Mouse (Mus musculus) bone marrow macrophage, adult 2 months (primary cell): ENCODE results near the gene Myl6b. TPM values are rescaled to one million over a fixed set of nuclear protein-coding genes. Genes with fewer than 3 reads are reported as not detected.
"Not testable (repeated sequence)": the region's sequence is repeated elsewhere in the genome, so short reads cannot be mapped to it uniquely, and the experiment has no call there.

Experiments
- H3K27ac ChIP-seq: 2 replicates; pipeline ENCODE4 v1.5.1; 2012; ENCODE audit warnings: low read depth, low read length; ENCODE audit not compliant: insufficient read depth
- H3K4me1 ChIP-seq: 2 replicates; pipeline ENCODE4 v1.6.1; 2012; ENCODE audit warnings: low read length; ENCODE audit not compliant: control insufficient read depth, insufficient read depth
- H3K4me3 ChIP-seq: 2 replicates; pipeline ENCODE4 v1.5.1; 2012; ENCODE audit warnings: mild to moderate bottlenecking, low read length, moderate library complexity; ENCODE audit not compliant: insufficient read depth
- CTCF ChIP-seq: IDR thresholded peaks from 2 replicates; pipeline ENCODE4 v1.5.1; 2012; ENCODE audit warnings: low read depth, mild to moderate bottlenecking, low read length, moderate library complexity
- POLR2A ChIP-seq: IDR thresholded peaks from 2 replicates; pipeline ENCODE4 v1.6.1; 2012; ENCODE audit warnings: mild to moderate bottlenecking, low read depth, low read length, borderline replicate concordance
- polyA plus RNA-seq: library from polyadenylated mRNA; stranded (reverse); fragments of >200 nt; gene quantifications from 2 replicates; pipeline ENCODE4 v1.2.4, GENCODE M21; 2012; ENCODE audit not compliant: missing spikeins, insufficient read depth, insufficient read length

Myl6b gene
- polyA plus RNA-seq, 1 experiment = 3.9 TPM

DNA sequence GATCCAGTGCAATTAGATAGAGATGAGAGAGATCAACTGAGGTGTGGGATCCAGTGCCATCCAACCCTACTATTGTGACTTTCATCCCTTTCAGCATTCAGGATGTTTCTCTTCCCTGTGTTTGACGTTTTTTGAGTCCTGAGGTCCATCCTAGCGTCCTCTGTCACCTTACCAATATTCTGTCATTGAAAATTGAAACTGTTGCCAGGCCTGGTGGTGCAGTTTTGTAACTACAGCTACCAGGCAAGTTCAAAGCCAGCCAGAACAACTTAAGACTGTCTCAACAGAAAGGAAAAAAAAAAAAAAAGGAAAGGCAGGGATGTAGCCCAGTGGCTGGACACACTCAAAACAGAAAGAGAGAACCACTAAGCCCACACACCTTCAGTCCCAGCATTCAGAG lies 3.2 kb downstream of the Myl6b start:
- no peak overlapping the region for H3K27ac ChIP-seq
- peaks cover 32% of the 10 kb centered on the region for H3K4me1 ChIP-seq
- H3K4me3 ChIP-seq = peak overlapping the region; percentile 71
- TF ChIP-seq CTCF = no peak
- TF ChIP-seq POLR2A = no peak

DNA sequence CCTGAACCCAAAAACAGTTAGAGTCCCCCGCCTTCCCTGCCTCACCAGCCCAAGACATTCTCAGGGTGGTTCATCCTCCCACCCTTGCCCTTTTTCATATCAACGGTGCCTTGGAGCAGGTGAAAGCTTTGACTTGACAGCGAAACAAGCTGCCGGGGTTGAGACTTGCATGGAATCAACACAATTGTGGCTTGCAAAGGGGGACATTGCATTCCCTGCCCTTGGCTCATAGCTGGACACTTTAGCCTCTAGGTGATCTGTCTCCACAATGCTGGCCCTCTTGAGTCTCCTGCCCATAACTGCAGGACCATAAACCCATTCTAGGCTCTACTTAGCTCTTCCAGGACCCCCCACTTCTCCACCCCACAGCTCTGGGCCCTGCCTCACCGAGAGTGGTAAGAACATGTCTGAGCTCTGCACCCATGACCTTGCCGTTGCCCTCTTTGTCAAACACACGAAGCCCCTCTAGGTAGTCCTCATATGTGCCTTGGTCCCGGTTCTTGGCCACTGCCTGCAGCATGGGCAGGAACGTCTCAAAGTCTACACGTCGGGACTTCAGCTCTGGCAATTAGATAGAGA lies 3.7 kb downstream of the Myl6b start:
- Histone ChIP-seq H3K4me1 (peaks cover 36% of the 10 kb centered on the region), H3K27ac (peak overlapping the region; percentile 65)

DNA sequence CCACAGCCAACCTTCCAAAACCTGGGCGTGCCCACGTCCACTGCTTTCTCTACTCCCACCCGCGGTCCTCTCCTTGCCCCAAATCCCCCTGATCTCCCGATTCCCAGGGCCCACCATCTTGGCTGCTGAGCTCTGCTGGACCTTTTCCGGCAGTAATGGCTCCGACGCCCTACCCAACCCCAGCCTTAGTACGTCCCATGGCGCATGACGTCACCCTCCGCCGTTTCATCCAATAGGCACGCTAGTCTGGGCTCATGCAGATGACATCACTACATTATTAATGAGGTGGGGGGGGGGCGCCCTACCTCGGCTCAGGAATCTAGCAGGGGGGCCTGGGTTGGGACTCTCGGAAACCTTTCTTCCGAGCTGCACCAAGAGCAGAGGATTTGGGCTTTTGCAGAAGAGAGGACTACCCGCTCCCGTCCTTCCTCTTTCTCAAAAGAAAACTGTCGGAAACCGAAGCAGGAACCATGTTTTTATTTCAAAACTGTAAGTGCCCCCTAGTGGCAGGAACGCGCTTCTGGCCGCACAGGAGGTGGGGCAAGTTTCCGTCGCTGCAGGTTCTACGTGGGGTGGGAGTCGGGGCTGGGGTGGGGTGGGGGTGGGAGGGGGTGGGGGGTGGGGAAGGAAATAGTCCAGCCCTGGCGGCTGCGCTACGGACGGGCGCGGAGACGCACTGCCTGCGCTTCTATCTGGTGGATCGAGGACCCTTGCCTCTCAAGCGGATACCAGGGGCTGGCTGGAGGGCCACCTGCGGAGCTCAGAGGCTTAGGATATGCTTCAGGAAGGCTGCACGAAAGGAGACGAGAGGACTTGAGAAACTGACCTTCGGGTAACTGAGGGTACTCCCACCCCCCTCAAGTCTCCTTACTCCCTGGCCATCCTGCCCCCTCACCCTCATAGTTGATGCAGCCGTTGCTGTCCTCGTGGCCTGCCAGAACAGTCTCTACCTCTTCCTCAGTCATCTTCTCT lies 4.5 kb downstream of the Myl6b start, which contains the start of gene Myl6:
Gene Myl6 (minus strand): TSS at position 451 of the 972 bp plus-strand sequence.
- Histone ChIP-seq H3K27ac (peak within 1 kb of the TSS; percentile 96), H3K4me1 (peaks cover 36% of the 10 kb centered on the region), H3K4me3 (peak within 1 kb of the TSS; percentile 72)
- TF ChIP-seq POLR2A = peak; percentile 49; the same call in 1 of the 2 replicates
- TF ChIP-seq CTCF = peak; percentile 98

More for the DNA sequence above, 3.7 kb downstream of the Myl6b start:
- H3K4me3 ChIP-seq = peak overlapping the region; percentile 71
- no peak for TF ChIP-seq POLR2A
- TF ChIP-seq CTCF = no peak

DNA sequence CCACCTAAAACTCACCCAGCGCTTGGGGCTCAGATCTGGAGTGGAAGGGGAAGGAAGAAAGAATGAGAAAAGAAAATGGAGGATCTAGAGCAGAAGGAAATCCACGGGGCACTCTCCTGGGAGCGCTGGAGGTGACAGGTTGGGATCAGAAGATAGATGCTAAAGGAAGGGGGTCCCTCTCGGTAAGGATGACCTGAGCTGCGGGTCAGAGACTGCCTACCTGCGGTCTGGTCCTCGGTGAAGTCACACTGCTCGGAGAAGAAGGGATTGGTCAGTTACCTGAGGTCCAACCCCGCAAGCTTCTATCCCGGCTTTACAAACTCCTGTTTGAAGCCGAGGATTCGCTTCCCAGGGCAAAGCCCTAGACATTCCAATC lies 5.2 kb downstream of the Myl6b start:
- TF ChIP-seq CTCF (no peak), POLR2A (no peak)
- H3K4me1 ChIP-seq = peaks cover 38% of the 10 kb centered on the region
- H3K4me3 ChIP-seq = peak overlapping the region; percentile 72
- peak overlapping the region; percentile 82 for H3K27ac ChIP-seq

DNA sequence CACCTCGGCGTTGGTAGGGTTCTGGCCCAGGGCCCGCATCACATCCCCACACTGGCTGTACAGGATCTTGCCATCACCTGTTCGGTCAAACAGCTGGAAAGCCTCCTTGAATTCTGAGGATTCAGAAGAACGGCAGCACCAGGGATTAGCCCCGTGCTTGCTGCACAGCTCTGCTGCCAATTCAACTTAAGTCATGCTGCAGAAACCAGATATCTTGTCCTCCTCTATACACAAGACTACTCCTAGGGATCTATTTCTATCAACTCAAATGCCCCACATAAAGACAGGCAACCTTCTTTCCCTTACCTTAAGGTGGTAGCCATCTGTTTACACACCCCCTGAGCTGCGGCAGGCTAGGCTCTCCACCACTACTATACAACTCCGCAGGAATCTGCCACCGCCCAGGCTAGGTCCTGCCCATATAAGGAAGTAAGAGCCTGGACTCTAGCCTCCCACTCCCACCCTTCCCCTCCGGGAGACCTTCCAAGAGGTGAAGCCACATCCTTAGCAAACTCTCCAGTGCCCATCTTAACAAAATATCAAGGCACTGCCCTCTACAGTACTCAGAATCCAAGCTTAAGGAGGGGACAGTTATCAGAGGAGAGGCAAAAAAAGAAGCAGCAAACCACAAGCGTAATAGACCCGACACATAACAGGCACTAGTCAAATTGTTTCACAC lies 5.7 kb downstream of the Myl6b start:
- Histone ChIP-seq H3K27ac (peak overlapping the region; percentile 82), H3K4me1 (peaks cover 35% of the 10 kb centered on the region), H3K4me3 (peak overlapping the region; percentile 72)
- TF ChIP-seq POLR2A (no peak), CTCF (no peak)

DNA sequence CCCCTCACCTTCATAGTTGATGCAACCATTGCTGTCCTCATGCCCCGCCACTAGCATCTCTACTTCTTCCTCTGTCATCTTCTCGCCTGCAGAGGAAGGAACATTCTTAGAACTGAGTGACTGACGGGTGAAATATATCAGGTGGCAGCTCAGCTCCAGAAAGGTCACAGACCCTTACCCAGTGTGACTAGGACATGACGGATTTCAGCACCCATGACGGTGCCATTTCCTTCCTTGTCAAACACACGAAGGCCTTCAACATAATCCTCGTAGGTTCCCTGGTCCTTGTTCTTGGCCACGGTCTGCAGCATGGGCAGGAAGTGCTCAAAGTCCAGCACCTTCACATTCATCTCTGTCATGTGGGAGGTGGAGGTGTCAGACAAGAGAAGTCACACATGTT lies 6.4 kb downstream of the Myl6b start:
- H3K27ac ChIP-seq = not testable (repeated sequence)
- H3K4me1 ChIP-seq = peaks cover 35% of the 10 kb centered on the region
- H3K4me3 ChIP-seq = peak overlapping the region; percentile 72

DNA sequence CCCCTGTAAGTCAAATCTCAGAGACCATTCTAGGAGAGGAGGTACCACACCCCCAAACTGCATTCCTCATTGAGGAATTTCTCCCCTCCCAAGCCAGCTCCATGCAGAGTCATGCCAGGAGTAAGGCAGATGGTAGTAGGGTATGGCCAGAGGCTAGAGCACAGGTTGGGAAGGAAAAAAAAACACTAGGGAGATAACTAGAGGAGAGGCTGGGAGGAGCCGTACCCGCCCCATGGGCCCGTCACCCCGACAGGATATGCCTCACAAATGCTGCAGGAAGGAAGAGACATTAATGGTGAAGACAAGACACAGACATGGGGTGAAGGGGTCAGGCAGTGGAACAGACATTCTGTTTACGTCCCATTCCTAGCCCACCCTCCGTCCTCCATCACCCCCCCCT lies 7.0 kb downstream of the Myl6b start:
- Histone ChIP-seq H3K4me1 (peaks cover 35% of the 10 kb centered on the region), H3K27ac (no peak overlapping the region), H3K4me3 (no peak overlapping the region)
- no peak for TF ChIP-seq POLR2A
- TF ChIP-seq CTCF = no peak

DNA sequence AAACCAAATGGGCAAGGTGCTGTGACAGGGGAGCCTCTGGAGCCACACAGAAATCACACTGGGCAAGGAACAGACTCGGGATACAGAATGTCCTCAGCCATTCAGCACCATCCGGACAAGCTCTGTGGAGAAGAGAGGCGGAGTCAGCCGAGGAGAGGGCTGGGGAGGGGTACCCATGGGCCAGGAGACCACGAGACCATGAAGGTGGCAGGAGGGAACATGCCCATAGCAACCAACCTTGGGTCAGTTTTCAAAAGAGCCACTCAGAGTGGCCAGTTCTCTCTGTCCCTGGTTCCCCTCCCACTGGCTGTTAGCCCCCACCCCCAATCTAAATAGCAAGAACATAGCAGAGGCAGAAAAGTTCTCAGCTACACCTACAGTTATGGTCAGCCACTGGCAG lies 7.6 kb downstream of the Myl6b start:
- TF ChIP-seq CTCF (no peak), POLR2A (no peak)
- Histone ChIP-seq H3K4me3 (no peak overlapping the region), H3K27ac (no peak overlapping the region), H3K4me1 (peaks cover 30% of the 10 kb centered on the region)

DNA sequence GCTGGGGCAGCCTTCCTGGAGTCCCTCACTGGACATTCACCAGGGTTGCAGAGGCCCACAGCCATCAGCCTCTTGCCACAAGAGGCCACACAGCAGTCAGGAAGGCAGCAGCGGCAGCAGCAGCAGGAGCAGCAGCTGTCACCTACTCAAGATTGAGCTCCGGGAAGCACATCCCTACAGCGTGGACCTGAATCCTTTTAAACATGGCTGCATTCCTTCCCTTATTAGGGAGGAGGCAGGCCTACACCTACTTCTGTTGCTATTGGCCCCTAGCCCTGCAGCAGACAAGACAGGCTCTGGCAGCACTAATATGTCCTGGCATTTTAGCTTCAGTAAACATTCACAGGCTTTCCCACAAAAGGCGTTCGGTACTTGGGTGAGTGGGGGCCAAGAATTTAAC lies 8.3 kb downstream of the Myl6b start:
- H3K4me3 ChIP-seq = no peak overlapping the region
- TF ChIP-seq CTCF (no peak), POLR2A (no peak)
- H3K27ac ChIP-seq = no peak overlapping the region; the same call in 1 of the 2 replicates
- peaks cover 24% of the 10 kb centered on the region for H3K4me1 ChIP-seq
